Mouse (Mus musculus): Measurements from ENCODE around the gene Sec62. TPM values are rescaled to one million over a fixed set of nuclear protein-coding genes. Genes with fewer than 3 reads are reported as not detected.
A peak's percentile ranks its signal among the peaks of the same experiment; 100 is the strongest.
"Not testable (repeated sequence)": the region's sequence is repeated elsewhere in the genome, so short reads cannot be mapped to it uniquely, and the experiment has no call there.

The Sec62 gene
- polyA plus RNA-seq, 1 experiment from 2014 or later, result 92.7 TPM

GRCm38 (mm10) chr3:30847413-30847812 lies 54.7 kb downstream of the Sec62 start:
- 65% methylated on average over 1 of the region's 1 CpGs for WGBS
- no peaks in the 10 kb centered on the region for H3K36me3 ChIP-seq

GRCm38 (mm10) chr3:30851422-30851821 lies 58.7 kb downstream of the Sec62 start:
- H3K9me3 ChIP-seq, result no peaks in the 10 kb centered on the region
- H3K36me3 ChIP-seq, result no peaks in the 10 kb centered on the region
- H3K9ac ChIP-seq (replicated peaks), result no peak overlapping the region
- peaks cover 26% of the 10 kb centered on the region for H3K27me3 ChIP-seq
- ATAC-seq, result no peak
- H3K4me3 ChIP-seq (replicated peaks), result no peak overlapping the region
- peaks cover 12% of the 10 kb centered on the region for H3K4me1 ChIP-seq (replicated peaks)
- 79% methylated on average over 6 of the region's 6 CpGs for WGBS
- no peak overlapping the region for H3K4me2 ChIP-seq (replicated peaks)
- no peak overlapping the region for H3K27ac ChIP-seq

More at GRCm38 (mm10) chr3:30847413-30847812, 54.7 kb downstream of the Sec62 start:
- Histone ChIP-seq H3K4me1 (replicated peaks) (peaks cover 9% of the 10 kb centered on the region; the same call in 1 of the 2 replicates), H3K4me2 (replicated peaks) (no peak overlapping the region), H3K27me3 (no peaks in the 10 kb centered on the region), H3K9ac (replicated peaks) (no peak overlapping the region), H3K9me3 (no peaks in the 10 kb centered on the region), H3K27ac (no peak overlapping the region), H3K4me3 (replicated peaks) (no peak overlapping the region)
- no peak for ATAC-seq

- WGBS, result 92% methylated on average over 5 of the region's 5 CpGs
- ATAC-seq, result no peak
- Histone ChIP-seq H3K27me3 (peaks cover 38% of the 10 kb centered on the region), H3K4me2 (replicated peaks) (no peak overlapping the region), H3K27ac (no peak overlapping the region), H3K36me3 (no peaks in the 10 kb centered on the region), H3K9ac (replicated peaks) (no peak overlapping the region), H3K4me1 (replicated peaks) (peaks cover 9% of the 10 kb centered on the region), H3K4me3 (replicated peaks) (no peak overlapping the region), H3K9me3 (no peaks in the 10 kb centered on the region)
These were observed 60.9 kb downstream of the Sec62 start for GRCm38 (mm10) chr3:30853596-30853995.

DNA sequence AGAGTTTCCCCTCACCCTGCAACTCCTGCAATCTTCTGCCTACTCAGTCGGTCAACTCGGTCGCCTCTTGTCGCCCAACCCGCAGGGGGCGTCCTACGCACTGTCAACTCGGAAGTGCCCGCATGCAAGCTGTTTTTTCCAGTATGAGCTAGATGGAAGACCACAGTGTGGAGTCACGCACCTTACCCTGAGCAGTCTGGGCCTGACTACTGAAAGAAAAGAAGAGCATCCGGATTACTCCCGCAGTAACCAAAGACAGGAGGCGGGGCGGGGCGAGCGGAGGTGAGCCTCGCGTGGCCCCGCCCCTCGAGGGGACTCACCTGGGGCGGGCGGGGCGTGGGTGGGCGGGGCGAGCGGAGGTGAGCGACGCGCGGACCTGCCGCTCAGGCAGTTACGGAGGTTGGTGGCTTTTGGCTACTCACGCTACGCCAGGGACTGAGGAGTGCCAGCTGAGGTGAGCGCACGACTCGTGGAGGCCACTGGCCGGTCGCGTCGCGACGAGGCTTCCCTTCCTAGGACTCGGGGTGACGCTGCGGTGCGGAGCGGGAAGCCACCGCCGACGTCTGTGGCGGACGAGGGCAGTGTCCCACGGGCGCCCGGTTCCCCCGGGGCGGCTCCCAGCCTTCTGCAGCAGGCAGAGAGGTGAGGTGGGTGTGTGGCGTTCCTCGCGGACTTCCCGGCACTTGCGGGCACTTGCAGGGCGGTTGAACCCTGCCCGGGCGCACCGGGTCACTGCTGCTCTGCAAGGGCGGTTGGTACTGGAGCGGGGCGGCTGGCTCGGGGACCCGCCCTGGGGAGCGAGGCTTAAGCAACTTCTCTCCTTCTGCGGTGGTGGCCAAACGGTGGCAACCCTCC lies 63.2 kb downstream of the Sec62 start, which contains the start of gene Gpr160:
Gene Gpr160 (plus strand): TSS at position 347 of the 855 bp plus-strand sequence.
- Histone ChIP-seq H3K27me3 (peaks cover 38% of the 10 kb centered on the region), H3K9ac (replicated peaks) (peak within 1 kb of the TSS; percentile 65), H3K4me1 (replicated peaks) (peaks cover 9% of the 10 kb centered on the region), H3K9me3 (no peaks in the 10 kb centered on the region), H3K27ac (no peak within 1 kb of the TSS), H3K4me3 (replicated peaks) (peak within 1 kb of the TSS; percentile 57), H3K4me2 (replicated peaks) (peak within 1 kb of the TSS; percentile 98), H3K36me3 (no peaks in the 10 kb centered on the region)
- peak; percentile 87 for ATAC-seq
- under 1% methylated on average over 72 of the region's 75 CpGs for WGBS

DNA sequence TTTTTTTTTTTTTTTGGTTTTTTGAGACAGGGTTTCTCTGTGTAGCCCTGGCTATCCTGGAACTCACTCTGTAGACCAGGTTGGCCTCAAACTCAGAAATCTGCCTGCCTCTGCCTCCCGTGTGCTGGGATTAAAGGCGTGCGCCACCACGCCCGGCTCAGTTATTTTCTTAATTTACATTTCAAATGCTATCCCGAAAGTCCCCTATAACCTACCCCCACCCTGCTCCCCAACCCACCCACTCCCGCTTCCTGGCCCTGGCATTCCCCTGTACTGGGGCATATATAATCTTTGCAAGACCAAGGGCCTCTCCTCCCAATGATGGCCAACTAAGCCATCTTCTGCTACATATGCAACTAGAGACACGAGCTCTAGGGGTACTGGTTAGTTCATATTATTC lies 66.9 kb downstream of the Sec62 start:
- peaks cover 30% of the 10 kb centered on the region for H3K27me3 ChIP-seq
- not testable (repeated sequence) for H3K9me3 ChIP-seq; ATAC-seq; H3K4me1 ChIP-seq (replicated peaks); H3K27ac ChIP-seq; H3K4me2 ChIP-seq (replicated peaks); H3K4me3 ChIP-seq (replicated peaks); H3K36me3 ChIP-seq; H3K9ac ChIP-seq (replicated peaks)
- WGBS, result 94% methylated on average over 8 of the region's 8 CpGs

- no peak for ATAC-seq
- H3K36me3 ChIP-seq, result no peaks in the 10 kb centered on the region
- peaks cover 19% of the 10 kb centered on the region for H3K27me3 ChIP-seq
- H3K4me3 ChIP-seq (replicated peaks), result no peak overlapping the region
- WGBS, result 90% methylated on average over 4 of the region's 4 CpGs
- peaks cover 7% of the 10 kb centered on the region for H3K4me1 ChIP-seq (replicated peaks)
- H3K27ac ChIP-seq, result no peak overlapping the region
- H3K9me3 ChIP-seq, result no peaks in the 10 kb centered on the region
- no peak overlapping the region for H3K9ac ChIP-seq (replicated peaks)
- no peak overlapping the region for H3K4me2 ChIP-seq (replicated peaks)
These were observed 68.0 kb downstream of the Sec62 start for GRCm38 (mm10) chr3:30860705-30861104.

- no peak overlapping the region for H3K4me3 ChIP-seq (replicated peaks)
- WGBS, result 80% methylated on average over 5 of the region's 5 CpGs
- no peaks in the 10 kb centered on the region for H3K36me3 ChIP-seq
- H3K4me2 ChIP-seq (replicated peaks), result no peak overlapping the region
- ATAC-seq, result no peak
- H3K9ac ChIP-seq (replicated peaks), result no peak overlapping the region
- no peaks in the 10 kb centered on the region for H3K4me1 ChIP-seq (replicated peaks)
- no peaks in the 10 kb centered on the region for H3K9me3 ChIP-seq
- no peaks in the 10 kb centered on the region for H3K27me3 ChIP-seq
- H3K27ac ChIP-seq, result no peak overlapping the region
These were observed 71.2 kb downstream of the Sec62 start for GRCm38 (mm10) chr3:30863712-30864435.

GRCm38 (mm10) chr3:30864640-30865039 lies 72.0 kb downstream of the Sec62 start:
- Histone ChIP-seq H3K4me3 (replicated peaks) (no peak overlapping the region), H3K9ac (replicated peaks) (no peak overlapping the region), H3K4me2 (replicated peaks) (no peak overlapping the region), H3K36me3 (no peaks in the 10 kb centered on the region), H3K27ac (no peak overlapping the region), H3K27me3 (no peaks in the 10 kb centered on the region), H3K9me3 (no peaks in the 10 kb centered on the region), H3K4me1 (replicated peaks) (no peaks in the 10 kb centered on the region)
- WGBS, result 95% methylated on average over 1 of the region's 1 CpGs
- no peak for ATAC-seq

DNA sequence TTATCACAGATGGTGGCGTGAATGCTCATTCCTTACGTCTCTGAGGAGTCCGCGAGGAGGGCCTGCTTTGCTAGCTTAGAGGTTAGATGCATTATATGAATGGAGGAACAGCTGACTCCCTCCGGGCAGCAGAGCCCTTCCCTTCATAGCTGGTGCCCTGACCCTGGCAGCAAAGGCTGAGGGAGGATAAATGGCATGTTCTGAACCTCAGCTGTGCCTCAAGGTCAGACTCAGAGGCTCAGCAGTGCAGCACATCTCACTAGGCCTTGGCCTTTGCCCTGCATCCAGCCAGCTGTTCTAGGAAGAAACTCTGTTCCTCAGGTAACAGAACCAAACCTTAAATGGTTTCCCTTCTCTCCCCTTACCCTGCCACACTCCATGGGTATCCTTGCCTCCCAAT lies 75.5 kb downstream of the Sec62 start:
- no peak for ATAC-seq
- no peak overlapping the region for H3K27ac ChIP-seq
- WGBS, result 82% methylated on average over 5 of the region's 5 CpGs
- H3K4me1 ChIP-seq (replicated peaks), result no peaks in the 10 kb centered on the region
- no peak overlapping the region for H3K4me3 ChIP-seq (replicated peaks)
- no peaks in the 10 kb centered on the region for H3K27me3 ChIP-seq
- H3K4me2 ChIP-seq (replicated peaks), result no peak overlapping the region
- H3K9ac ChIP-seq (replicated peaks), result no peak overlapping the region
- H3K36me3 ChIP-seq, result no peaks in the 10 kb centered on the region
- H3K9me3 ChIP-seq, result no peaks in the 10 kb centered on the region

DNA sequence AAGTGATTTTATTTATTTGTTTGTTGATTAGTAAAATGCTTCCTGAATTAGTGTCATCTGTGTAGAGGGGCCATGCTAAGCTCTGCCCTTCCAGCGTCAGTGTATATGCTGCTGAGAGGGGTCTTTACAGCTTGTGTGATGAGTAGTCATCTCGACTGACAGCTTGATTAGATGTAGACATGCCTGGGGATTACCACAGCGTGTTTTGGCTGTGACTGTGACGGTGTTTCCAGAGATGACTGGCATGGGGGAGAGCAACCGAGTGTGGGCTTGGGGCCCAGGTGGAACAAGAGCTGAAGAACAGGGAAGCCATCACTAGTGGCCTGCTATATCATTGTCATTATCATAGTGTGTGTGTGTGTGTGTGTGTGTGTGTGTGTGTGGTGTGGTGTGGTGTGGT lies 76.0 kb downstream of the Sec62 start:
- H3K9me3 ChIP-seq, result no peaks in the 10 kb centered on the region
- peak; percentile 40; the same call in 1 of the 2 replicates for ATAC-seq
- no peak overlapping the region for H3K4me3 ChIP-seq (replicated peaks)
- H3K9ac ChIP-seq (replicated peaks), result no peak overlapping the region
- H3K27me3 ChIP-seq, result no peaks in the 10 kb centered on the region
- 71% methylated on average over 5 of the region's 5 CpGs for WGBS
- no peak overlapping the region for H3K4me2 ChIP-seq (replicated peaks)
- no peak overlapping the region for H3K27ac ChIP-seq
- H3K36me3 ChIP-seq, result no peaks in the 10 kb centered on the region
- H3K4me1 ChIP-seq (replicated peaks), result no peaks in the 10 kb centered on the region

- no peaks in the 10 kb centered on the region for H3K4me1 ChIP-seq (replicated peaks)
- ATAC-seq, result no peak
- no peak overlapping the region for H3K4me3 ChIP-seq (replicated peaks)
- WGBS, result 100% methylated on average over 1 of the region's 1 CpGs
- H3K27ac ChIP-seq, result no peak overlapping the region
- H3K27me3 ChIP-seq, result no peaks in the 10 kb centered on the region
- H3K4me2 ChIP-seq (replicated peaks), result no peak overlapping the region
- H3K36me3 ChIP-seq, result no peaks in the 10 kb centered on the region
- H3K9me3 ChIP-seq, result no peaks in the 10 kb centered on the region
- no peak overlapping the region for H3K9ac ChIP-seq (replicated peaks)
These were observed 77.3 kb downstream of the Sec62 start for GRCm38 (mm10) chr3:30869995-30870394.

Data from midbrain, embryonic 13.5 days (tissue).